Mouse (Mus musculus): ENCODE measurements around the gene H2-Q10. TPM values are rescaled to one million over a fixed set of nuclear protein-coding genes. Genes with fewer than 3 reads are reported as not detected.

Gene H2-Q10
- 10 to 100 TPM; 48.7 to 55.0 TPM for total RNA-seq (2023)

GRCm38 (mm10) chr17:35469842-35470751 is at the start of gene H2-Q10:
TSS of gene H2-Q10 (plus strand) at chr17:35470089.

GRCm38 (mm10) chr17:35424624-35425416 is 45.1 kb upstream of the H2-Q10 start, which contains the start of gene H2-Q6:
TSS of gene H2-Q6 (plus strand) at chr17:35424850.

GRCm38 (mm10) chr17:35438885-35439284 is 31.0 kb upstream of the H2-Q10 start, which contains the start of gene H2-Q7:
TSS of gene H2-Q7 (plus strand) at chr17:35439155.

GRCm38 (mm10) chr17:35505776-35506175 is 35.9 kb downstream of the H2-Q10 start, which contains the start of gene Pou5f1:
TSS of gene Pou5f1 (plus strand) at chr17:35506018.

GRCm38 (mm10) chr17:35516652-35517500 is 47.0 kb downstream of the H2-Q10 start, which contains the start of the genes Tcf19 and Cchcr1:
TSS of gene Tcf19 (minus strand) at chr17:35516824.
TSS of gene Cchcr1 (plus strand) at chr17:35517100.

Other genes starting within 250 kb of the H2-Q10 start
- 1 to 10 TPM in 1 of 2 experiments, not detected in 1; 1.3 TPM for gene Gm16181, start 249.3 kb upstream of the H2-Q10 start, total RNA-seq (2023)
- 1 to 10 TPM; 1.8 to 4.2 TPM for gene Atp6v1g2, start 236.4 kb upstream of the H2-Q10 start, total RNA-seq (2023)
- 10 to 100 TPM; 13.1 to 13.4 TPM for gene Nfkbil1, start 234.3 kb upstream of the H2-Q10 start, total RNA-seq (2023)
- 100 to 1,000 TPM; 243 to 247 TPM for gene Ddx39b, start 228.3 kb upstream of the H2-Q10 start, total RNA-seq (2023)
- 1,000 to 10,000 TPM; 2,563 to 2,615 TPM for gene H2-D1, start 207.4 kb upstream of the H2-Q10 start, total RNA-seq (2023)
- 10 to 100 TPM; 10.2 to 13.7 TPM for gene H2-Q1, start 149.7 kb upstream of the H2-Q10 start, total RNA-seq (2023)
- gene H2-Q2, start 127.8 kb upstream of the H2-Q10 start, total RNA-seq (2023) = 10 to 100 TPM; 11.6 to 12.7 TPM
- 100 to 1,000 TPM; 176 to 190 TPM for gene H2-Q4, start 90.5 kb upstream of the H2-Q10 start, total RNA-seq (2023)
- gene H2-Q6, start 45.2 kb upstream of the H2-Q10 start, total RNA-seq (2023) = 10 to 100 TPM; 75.0 to 75.5 TPM
- 10 to 100 TPM; 83.8 to 92.9 TPM for gene H2-Q7, start 30.9 kb upstream of the H2-Q10 start, total RNA-seq (2023)
- gene Pou5f1, start 35.9 kb downstream of the H2-Q10 start, total RNA-seq (2023) = under 1 TPM; 0.79 to 0.97 TPM
- gene Tcf19, start 46.7 kb downstream of the H2-Q10 start, total RNA-seq (2023) = 1 to 10 TPM; 5.3 to 6.3 TPM
- 1 to 10 TPM; 5.1 to 6.4 TPM for gene Cchcr1, start 47.0 kb downstream of the H2-Q10 start, total RNA-seq (2023)
- not detected for gene Psors1c2, start 63.1 kb downstream of the H2-Q10 start, total RNA-seq (2023)
- not detected for gene Cdsn, start 82.0 kb downstream of the H2-Q10 start, total RNA-seq (2023)
- not detected for gene 2300002M23Rik, start 97.4 kb downstream of the H2-Q10 start, total RNA-seq (2023)
- gene Sfta2, start 131.5 kb downstream of the H2-Q10 start, total RNA-seq (2023) = not detected
- not detected for gene Gm9573, start 156.5 kb downstream of the H2-Q10 start, total RNA-seq (2023)
- gene Mucl3, start 173.6 kb downstream of the H2-Q10 start, total RNA-seq (2023) = not detected
- gene Vars2, start 197.5 kb downstream of the H2-Q10 start, total RNA-seq (2023) = 10 to 100 TPM; 11.7 to 20.4 TPM
- gene Gtf2h4, start 203.7 kb downstream of the H2-Q10 start, total RNA-seq (2023) = 10 to 100 TPM; 13.5 to 15.9 TPM
- 1 to 10 TPM; 4.8 to 6.8 TPM for gene Ddr1, start 234.5 kb downstream of the H2-Q10 start, total RNA-seq (2023)

Data from monocyte, adult 59 days (primary cell).